Mouse (Mus musculus) lung, adult 2 months (tissue): ENCODE measurements around the gene Large2.

Source experiments
- CTCF ChIP-seq: fragments of 200-500 bp; IDR thresholded peaks from 2 replicates; pipeline ENCODE4 v1.5.1; 2011; ENCODE audit warnings: mild to moderate bottlenecking, low read length, control low read depth; ENCODE audit not compliant: insufficient read depth
- POLR2A ChIP-seq: fragments of 200-500 bp; IDR thresholded peaks from 2 replicates; pipeline ENCODE4 v1.6.1; 2011; ENCODE audit warnings: low read depth, mild to moderate bottlenecking, control low read depth, low read length, borderline replicate concordance; ENCODE audit errors: extremely low read depth

GRCm38 (mm10) chr2:92370375-92370774 lies 4.3 kb downstream of the Large2 start:
- no peak for TF ChIP-seq CTCF
- TF ChIP-seq POLR2A: no peak
